Mouse (Mus musculus) kidney, postnatal 25 days (tissue): ENCODE measurements at regions not wholly inside any gene's neighbourhood (a gene's known extent, or its start where the extent isn't known, plus 50 kb on each side); places are given as distances from the start of the nearest gene placed in this dataset.

Experiments
- DNase-seq, 2 experiments: peaks; one replicate each; pipeline ENCODE4 v3.0.0; 2021; ENCODE audit warnings: mixed read lengths in 2 of 2

DNA sequence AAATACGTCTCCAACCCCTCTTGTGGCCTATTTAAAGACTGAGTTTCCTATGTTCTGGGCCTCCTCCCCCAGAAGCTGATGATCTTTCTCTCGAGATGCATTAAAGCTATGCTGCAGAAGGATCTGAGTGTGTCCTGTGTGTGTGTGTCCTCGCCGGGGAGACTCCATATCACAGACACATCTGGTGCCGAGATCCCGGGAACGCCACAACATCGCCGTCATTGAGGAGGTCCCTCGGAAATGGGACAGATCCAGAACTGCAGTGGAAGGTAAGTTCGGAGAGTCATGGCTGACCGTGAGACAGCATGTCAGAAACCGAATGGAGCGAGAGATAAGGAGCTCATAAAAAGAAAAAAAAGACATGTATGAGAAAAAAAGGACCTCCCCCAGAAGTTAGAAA lies 53.3 kb downstream of the Btbd35f29 start:
- peak in 1 of 2 experiments; percentile 53 for DNase-seq

DNA sequence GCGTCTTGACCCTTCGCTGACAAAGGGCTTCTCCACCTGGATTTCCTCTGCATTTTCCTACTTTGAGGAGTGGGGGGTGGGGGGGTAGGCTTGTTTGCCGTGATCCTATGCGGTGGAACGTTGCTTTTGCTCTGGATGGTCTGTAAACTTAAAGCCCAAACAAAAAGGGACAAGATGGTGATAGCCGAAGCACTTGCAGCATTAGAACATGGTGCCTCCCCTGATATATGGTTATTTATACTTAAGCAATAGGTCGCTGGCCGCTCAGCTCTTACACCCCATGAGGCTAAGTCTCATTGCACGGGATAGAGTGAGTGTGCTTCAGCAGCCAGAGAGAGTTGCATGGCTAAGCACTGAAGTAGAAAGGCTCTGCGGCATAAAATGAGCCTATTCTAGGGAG lies 58.1 kb downstream of the Btbd35f29 start:
- DNase-seq, result peak in 1 of 2 experiments; percentile 45

DNA sequence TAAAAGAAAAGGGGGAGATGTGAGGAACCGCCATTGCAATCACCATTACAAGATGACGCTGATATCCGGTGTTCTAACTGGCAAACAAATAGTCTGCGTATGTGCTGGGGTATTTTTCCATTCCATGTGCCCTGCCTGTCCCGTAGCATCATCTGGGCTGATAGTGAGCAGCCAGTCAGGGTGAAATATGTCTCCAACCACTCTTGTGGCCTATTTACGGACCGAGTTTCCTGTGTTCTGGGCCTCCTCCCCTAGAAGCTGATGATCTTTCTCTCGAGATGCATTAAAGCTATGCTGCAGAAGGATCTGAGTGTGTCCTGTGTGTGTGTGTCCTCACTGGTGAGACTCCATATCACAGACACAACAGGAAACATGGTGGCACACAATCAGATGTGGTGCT lies 58.7 kb downstream of the Btbd35f29 start:
- peak in 1 of 2 experiments; percentile 40 for DNase-seq
